Mouse (Mus musculus): ENCODE results near the gene Olfr1459.

The Olfr1459 gene

DNA sequence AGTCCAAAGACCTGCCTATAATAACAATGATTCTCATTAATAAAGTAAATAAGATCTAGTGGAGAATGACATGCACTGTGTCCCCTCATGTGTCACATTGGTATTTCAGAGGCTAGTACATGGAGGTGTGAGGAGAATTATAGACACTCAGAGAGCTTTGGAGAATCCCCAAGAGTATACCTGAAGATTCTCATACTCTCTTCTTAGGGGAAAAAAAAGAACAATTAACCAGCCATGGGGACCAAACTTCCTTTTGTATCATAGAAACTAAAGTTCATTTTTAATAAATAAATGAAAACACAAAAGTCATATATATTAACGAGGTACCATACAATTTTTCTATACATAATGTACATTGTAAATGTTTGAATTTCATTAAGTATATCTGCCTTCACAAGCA lies at the start of gene Olfr1459:
Gene Olfr1459 (minus strand): TSS at position 101 of the 400 bp plus-strand sequence.
- DNase-seq = no peak

GRCm38 (mm10) chr19:13185434-13185833 lies 36.1 kb upstream of the Olfr1459 start, which contains the start of gene Olfr1462:
TSS of gene Olfr1462 (plus strand) at chr19:13185734.
- DNase-seq = no peak

DNA sequence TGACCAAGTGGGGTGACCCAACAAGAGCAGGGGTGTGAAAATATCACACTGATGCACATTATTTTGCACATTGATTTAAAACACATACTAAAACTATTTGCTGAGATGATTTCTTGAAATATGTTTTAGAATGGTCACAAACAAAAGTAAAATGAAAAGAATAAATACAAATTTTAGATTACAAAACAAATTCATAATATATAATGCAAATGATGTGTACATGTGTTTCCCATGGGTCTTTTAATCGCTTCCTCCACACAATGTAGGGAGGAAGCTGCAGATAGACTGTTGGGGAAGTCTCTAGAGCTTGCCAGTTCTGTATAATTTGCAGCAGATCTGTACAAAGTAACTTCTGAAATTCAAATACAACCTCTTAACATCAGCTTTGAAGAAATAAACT lies 13.4 kb upstream of the Olfr1459 start, which contains the start of gene Olfr1461:
Gene Olfr1461 (plus strand): TSS at position 301 of the 400 bp plus-strand sequence.
- DNase-seq = no peak

DNA sequence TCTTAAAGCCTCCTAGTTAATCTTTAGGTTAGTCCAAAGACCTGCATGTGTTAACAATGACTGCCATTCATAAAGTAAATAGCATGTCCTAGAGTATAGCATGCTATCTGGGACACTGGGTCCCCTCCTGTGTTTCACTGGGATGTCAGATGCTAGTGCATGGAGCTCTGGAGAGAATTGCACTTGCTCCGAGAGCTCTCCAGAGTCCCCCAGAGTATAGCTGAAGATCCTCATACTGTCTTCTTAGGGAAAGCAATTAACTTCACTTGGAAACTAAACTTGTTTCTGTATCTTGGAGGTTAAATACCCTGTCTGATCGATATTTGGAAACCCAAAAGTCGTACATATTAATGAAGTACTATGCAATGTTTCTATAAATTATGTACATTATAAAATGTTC lies 42.7 kb downstream of the Olfr1459 start, which contains the start of gene Olfr1458:
Gene Olfr1458 (minus strand): TSS at position 101 of the 400 bp plus-strand sequence.
- no peak for DNase-seq

DNA sequence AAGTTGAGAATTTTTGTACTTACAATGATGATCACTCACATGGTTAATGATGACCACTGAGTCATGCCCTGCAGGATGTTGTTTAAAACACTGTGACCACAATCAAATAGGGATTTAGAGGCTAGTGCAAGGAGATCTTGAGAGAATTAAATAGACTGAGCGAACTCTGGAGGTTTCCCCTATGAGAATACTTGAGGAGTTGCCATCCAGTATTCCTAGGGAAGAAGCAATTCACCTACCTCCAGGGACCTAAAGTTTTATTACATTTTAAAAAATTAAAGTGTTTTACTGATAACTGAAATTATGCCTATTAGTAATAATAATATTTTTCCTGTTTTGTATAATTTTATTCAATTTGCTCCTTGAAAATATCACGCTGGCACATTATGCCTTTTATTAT lies 51.6 kb downstream of the Olfr1459 start, which contains the start of gene Olfr1457:
Gene Olfr1457 (minus strand): TSS at position 101 of the 400 bp plus-strand sequence.
- no peak for DNase-seq

GRCm38 (mm10) chr19:13093908-13094307 lies 55.4 kb downstream of the Olfr1459 start:
- no peak for DNase-seq

Measured in lung, postnatal 36 days (tissue).